Mouse (Mus musculus) bone marrow macrophage, adult 2 months (primary cell): ENCODE measurements around the gene Snrpa.

Experiments used
- CTCF ChIP-seq: IDR thresholded peaks from 2 replicates; pipeline ENCODE4 v1.5.1; 2012; ENCODE audit warnings: low read depth, mild to moderate bottlenecking, low read length, moderate library complexity
- POLR2A ChIP-seq: IDR thresholded peaks from 2 replicates; pipeline ENCODE4 v1.6.1; 2012; ENCODE audit warnings: mild to moderate bottlenecking, low read depth, low read length, borderline replicate concordance

DNA sequence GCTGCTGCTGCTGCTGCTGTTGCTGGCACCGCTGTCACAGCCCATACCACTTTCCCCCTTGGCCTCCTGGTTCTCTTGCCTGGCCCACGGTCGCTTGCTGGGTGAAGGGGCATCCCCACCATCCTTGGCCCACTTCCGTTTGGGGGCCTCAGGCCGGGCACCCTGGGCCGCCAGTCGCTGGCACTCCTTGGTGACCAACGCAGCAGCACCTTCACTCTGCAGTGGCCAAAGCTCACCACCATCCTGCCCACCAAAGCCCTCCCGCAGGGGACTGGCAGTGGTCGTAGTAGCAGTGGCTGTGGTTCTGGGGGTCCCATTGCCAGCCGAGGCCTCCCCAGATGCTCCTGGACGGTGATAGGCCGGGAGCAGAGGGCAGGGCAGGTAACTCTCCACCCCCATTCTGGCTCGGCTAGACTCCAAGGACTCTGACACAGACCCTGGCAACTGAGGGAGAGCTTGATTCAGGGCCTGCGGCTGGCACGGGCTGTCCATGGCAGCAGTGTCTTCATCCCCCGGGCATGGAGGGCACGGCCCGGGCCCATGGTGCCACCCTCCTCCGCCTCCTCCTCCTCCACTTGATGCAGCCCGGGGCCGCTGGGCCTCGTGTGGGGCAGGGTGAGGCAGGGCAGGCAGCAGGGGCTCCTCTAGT is 30.9 kb downstream of the Snrpa start:
- TF ChIP-seq POLR2A (no peak), CTCF (no peak)
